Mouse (Mus musculus) gastrocnemius, postnatal 25 days (tissue): ENCODE data around the gene Bri3. TPM values are rescaled to one million over a fixed set of nuclear protein-coding genes. Genes with fewer than 3 reads are reported as not detected.
A peak's percentile ranks its signal among the peaks of the same experiment; 100 is the strongest.

Experiments used
- DNase-seq: peaks from one replicate; pipeline ENCODE4 v3.0.0; 2022
- total RNA-seq, 2 experiments: library from RNA; stranded (reverse); gene quantifications; 1 replicate in 1 of 2; 2 replicates in 1 of 2; pipeline ENCODE4 v1.2.3; 2021

The Bri3 gene
- total RNA-seq, 2 experiments from 2014 or later, result 36.0 to 43.5 TPM

DNA sequence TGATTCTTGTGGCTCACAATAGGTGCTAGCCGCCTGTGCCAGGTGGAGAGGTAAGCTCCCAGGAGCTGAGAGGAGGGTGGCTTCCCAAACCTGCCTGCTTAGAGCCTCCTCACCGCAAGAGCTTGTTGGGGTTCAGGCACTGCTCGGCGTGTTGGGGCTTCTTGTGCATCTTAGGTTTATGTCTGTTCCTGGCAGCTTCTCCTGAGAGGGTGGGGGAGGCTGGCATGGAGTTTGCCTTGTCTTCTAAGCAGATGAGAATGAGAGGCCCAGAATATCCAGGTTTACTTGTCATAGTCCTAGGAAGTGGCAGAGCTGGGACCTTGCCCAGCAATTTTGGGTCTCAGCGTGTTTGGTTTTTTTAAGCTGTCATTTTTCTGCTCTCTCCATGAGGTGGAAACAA is 17.6 kb downstream of the Bri3 start:
- no peak for DNase-seq

DNA sequence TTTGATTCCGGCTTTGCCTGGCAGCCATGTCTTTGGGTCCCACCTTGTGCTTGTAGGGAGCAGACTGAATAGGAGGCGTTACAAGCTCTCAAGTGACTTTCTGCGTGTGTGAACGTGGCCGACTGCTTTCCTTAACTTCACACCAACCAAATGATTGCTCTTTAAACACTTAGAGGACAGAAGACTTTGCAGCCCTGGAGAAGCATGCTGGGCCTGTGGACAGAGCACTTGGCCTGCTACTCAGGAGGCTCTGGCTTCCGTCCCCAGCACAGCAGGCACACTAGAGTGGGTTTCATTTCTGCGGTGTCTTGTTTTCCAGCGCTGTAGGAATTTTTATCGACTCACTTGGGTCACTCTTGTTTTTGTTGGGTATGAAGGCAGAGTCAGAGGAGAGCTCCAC is 18.8 kb downstream of the Bri3 start:
- DNase-seq, result no peak

DNA sequence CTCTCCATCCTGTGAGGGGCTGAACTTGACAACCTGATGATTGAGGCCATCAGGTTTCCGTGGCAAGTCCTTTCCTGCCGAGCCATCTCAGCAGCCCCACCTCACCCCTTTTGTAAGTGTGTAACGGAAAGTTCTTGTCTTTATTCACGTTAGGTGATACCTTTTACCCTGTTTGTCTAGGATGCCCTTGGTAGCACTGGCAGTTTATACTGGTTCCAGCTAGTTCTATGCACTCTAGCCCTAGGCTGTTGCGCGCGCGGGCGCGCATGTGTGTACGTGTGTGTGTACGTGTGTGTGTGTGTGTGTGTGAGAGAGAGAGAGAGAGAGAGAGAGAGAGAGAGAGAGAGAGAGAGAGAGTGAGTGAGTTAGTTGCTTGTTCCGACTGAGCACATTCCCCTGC is 19.3 kb downstream of the Bri3 start:
- no peak for DNase-seq

DNA sequence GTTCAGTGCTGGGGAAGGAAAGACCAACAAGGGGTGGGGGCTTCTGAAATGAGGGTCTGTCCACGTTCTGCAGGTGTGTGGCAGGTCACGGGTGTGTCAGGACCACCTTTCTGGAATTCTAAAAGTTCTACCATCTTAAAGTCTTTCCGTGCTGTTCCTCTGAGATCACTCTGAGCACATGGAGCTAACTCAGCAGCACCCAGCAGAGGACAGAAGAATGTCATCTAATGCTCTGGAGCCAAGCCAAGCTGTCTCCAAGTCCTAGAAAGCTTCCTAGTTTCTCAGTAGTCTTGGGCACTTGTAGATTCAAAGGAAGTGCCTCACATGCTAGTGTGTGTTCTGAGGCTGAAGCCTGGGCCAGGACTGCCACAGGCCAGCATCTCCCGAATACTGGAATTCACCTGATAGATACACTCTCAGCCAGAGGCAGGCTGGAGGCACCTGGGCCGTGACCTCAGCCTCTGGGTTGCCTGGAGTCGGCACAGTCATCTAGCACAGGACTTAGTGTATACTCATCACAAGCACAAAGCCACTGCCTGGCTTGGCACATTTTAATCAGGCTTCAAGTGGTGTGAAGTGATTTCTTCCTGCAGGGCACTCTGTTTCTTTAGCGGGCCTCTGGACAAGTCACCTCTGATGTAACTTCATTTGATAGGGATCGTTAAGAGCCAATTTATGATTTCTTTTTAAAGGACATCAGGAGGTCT is 23.5 kb downstream of the Bri3 start:
- peak; percentile 36 for DNase-seq

DNA sequence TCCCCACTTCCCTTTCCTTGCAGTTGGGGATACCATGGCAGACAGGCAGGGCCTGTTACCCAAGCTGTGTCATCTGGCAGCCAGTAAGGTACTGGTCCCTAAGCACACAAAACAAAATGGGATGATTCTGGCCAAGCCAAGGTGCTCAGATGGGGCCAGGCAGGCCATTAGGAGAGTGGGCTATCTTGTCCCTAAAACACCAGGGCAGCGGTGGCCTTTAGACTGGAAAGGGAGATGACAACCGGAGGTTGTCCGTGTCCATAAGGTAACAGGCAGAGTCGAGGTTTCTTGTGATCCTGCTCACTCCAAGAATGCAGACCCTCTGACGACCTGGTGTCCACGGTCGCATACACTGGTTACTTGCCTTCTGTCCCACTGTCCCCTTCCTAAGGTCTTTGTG is 25.7 kb downstream of the Bri3 start:
- no peak for DNase-seq

DNA sequence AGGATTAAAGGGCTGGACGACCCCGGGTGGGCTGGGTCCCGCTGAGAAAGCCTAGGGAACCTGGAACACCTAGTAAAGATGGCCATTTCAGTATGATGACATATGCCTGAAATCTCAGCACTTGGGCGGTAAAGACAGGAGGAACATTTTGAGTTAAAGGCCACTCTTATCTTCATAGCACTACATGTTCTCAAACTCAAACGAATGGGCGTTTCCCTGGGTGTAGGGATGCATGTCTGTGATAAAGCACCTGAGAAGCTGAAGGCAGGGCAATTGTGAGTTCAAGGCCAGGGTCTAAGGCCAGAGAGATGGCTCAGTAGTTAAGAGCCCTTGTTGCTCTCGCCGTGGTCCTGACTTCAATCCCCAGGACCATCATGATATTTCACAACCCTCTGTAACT is 26.2 kb downstream of the Bri3 start:
- DNase-seq, result no peak

DNA sequence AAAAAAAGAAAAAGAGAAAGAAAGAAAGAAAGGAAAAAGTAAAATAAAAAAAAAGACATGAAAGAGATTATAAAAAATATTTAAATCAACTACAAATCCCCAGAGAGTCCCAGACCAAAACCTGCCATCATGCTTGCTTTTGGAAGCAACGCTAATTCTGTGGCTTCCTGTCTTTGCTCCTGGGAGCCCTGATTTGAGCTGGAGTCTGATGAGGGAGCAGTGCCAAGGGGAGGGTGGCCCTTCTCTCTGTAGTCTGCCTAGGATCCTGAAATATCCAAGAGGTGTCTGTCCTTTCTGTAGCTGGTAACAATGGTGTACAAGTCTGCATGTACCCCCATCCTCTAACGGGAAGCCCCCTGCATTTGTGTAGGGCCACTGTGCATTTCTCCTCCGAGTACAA is 26.9 kb downstream of the Bri3 start:
- DNase-seq, result no peak

DNA sequence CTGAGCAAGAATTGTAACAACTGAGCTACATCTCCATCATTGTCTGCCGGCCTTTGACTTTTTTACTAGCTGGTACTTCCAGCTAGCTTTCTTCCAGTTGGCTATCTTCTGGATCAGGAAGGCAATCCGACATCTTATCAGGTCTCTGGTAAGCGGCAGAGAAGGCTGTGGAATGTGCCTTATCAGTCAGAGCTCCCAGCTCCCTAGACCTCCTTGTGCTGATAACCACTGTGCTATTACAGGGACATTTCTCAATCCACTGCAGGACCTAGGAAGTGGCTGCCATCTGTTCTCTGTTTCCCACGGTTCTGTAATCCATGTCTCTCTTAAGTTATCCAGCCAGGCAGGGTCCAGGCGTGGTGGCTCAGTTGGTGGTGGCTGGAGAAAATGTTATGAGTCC is 27.5 kb downstream of the Bri3 start:
- no peak for DNase-seq

DNA sequence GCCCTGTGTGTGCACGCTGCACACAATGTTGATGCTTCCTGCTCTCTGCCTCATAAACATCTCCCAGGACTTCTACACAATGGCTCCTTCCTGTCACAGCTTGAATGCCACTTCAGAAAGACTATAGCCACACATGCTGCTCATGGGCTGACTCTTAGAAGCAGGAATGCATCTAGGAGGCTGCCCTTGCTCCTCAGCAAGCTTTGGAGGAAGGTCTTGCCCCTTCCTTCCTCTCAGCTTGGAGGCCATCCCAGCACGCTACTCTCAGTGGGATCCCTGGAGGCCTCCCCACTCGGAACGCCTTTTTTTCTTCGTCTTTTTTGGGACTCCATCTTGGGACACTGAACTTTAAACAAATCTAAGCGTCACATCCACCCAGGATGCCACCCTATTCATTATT is 30.7 kb downstream of the Bri3 start:
- peak; percentile 26 for DNase-seq

DNA sequence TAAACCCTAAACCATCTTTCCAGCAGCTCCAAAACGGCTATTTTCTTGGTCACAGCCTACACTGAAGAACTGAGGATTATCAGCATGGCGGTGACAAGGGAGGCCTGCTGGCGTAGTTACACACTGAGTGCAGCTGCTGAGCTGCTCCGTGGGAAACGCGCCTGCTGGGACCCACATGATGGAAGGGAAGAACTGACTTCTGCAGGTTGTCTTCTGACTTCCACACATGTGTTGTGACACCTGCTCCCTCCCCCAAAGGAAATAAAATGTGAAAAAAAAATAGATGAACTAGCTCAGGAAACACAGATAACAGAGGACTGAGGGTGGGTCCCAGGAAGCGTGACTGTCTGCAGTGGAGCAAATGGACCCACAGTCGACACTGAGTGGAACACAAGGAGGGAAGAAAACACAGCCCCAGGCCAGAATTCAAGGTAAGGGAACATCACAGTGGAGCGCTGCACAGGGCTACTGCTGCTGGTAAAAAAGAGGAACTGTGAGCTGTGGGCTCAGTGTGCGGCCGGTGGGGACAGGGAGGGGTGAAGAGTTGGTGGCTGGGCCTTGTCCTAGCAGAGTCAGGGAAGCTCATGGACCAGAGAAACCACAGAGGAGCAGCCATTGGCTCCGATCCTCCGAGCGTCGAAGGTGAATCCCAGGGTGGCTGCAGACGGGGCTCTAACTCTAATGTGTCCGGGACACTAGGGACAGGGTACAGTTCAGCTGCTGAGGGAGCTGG is 32.8 kb downstream of the Bri3 start:
- DNase-seq, result no peak

DNA sequence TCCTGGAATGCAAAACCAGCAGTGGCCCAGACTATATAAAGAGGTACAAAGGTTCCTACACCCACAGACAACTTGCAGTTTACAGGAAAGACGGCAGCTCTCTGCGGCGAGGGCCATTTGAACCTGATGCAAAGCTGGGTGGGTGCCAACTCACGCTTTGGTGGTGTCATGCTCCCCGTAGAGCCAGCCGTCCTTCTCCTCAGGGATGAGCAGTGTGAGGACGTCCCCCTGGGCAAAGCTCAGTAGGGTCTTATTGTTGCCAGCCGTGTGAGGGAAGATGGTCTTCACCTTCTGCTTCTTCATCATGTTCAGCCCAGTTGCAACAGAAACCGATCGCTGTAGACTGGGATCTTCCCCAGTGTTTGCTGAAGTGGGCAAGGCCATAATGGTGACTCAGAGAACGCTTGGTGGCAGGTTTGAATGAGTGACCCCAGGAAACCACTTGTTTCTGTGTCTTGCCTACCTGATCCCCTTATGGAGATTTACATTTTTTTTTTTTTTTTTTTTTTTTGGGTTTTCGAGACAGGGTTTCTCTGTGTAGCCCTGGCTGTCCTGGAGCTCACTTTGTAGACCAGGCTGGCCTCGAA is 34.2 kb downstream of the Bri3 start:
- no peak for DNase-seq

DNA sequence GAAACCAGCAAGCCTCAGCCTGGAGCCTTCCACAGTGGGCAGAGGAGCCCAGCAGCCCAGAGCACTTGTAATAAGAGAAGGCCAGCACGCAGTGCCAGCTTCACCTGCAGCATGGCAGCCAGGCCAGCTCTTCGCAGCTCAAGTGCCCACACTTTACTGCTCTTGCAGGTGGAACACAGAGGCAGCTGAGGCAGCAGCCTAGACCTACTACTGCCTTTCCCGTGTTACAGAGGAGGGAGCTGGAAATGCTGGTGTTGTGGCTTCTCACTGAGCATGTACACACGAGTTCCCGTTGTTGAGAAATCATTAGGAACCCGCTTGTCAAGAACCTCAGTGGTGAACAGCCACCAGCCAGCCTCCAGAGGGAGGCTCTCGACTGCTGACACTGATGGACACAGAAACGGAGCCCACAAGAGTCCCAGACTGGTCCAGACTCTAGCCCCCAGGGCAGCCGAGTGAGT is 34.9 kb downstream of the Bri3 start:
- DNase-seq, result no peak

DNA sequence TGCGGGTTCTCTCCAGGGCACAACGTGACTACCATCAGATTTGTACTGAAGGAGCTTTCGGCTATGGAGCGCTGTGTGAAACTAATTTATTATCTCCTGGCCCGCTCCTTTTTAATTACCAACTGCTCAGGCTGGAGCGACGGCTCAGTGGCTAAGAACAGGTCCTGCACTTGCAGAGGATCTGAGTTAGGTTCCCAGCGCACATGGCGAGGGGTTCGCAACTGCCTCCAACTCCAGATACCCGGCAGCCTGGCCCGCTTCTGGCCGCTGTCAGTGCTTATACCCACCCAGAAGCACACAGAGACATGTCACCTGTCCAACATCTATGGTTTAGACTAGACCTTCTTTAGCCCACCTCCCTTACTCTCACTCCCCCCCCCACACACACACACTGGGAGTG is 35.7 kb downstream of the Bri3 start:
- DNase-seq, result no peak

DNA sequence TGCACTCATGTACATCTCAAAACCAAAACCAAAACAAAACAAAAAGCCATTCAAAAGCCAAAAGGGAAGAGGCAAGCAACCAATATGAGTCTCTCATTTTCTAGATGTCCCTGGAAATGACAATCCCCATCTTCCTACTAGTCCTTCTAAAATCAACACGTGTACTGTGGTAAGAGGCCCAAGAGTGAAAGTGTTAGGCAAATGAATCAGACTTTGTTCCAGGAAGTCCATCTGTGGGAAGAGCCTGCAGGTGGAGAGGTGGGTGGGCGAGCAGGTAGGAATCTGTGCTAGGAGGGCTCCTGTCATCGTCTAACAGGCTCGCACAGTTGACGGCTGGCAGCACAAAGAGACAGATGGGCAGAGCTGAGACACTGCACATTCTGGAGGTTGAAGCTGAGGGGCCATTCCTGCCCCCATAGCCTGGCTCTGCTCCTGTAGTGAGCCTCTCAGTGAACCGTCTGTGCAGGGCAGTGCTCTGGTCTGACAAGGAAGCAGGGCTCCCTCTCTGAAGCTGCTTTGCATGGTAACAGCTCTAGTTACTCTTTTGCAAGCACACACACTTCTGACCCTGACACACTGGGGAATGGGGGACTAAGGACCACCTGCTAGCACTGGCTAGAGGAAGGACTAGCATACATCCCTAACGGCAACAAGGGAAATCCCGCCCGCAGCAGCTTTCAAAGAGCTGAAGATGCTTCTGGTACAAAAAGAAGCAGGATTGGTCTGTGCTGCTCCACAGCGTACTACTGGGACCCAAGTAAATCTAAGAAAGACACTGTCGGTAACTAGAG is 38.4 kb downstream of the Bri3 start:
- no peak for DNase-seq

DNA sequence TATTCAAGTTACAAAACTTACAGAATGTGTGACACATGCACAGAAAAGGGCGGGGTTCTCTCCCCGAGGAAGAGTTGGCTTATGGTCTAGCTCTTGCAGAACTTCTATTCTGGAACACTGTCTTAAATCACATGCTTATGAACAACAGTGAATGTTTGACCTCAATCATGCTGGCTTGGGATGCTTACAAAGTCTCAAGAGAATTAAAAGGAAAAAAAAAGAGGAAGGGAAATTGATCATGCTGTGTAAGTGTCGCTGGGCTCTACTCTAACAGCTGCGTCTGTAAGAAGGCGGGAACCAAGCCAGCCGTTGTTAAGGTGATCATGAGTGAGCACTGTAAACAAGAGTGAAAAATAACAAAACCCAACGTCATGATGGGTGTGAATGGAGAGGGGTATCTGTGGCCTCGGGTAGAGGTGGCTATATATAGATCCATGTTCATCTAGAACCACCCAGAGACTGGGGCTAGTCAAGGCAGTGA is 39.4 kb downstream of the Bri3 start:
- no peak for DNase-seq

DNA sequence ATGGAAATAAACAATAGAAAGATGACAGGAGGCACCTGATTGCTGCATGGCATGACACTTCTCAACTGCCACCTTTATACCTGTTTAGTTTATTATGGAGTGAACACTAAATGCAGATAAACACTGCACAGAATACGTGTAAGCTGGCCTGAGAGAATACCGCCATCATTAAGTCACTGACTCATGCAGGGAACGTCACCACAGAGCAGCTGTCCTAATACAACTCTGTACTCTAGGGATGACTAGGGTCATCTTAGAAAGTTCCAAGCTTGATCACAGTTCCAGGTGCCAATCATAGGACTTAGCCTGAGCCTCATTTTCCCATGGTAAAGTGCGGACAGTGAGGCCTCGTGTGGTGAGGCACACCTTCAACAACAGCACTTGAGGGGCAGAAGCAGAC is 40.4 kb downstream of the Bri3 start:
- DNase-seq, result no peak

DNA sequence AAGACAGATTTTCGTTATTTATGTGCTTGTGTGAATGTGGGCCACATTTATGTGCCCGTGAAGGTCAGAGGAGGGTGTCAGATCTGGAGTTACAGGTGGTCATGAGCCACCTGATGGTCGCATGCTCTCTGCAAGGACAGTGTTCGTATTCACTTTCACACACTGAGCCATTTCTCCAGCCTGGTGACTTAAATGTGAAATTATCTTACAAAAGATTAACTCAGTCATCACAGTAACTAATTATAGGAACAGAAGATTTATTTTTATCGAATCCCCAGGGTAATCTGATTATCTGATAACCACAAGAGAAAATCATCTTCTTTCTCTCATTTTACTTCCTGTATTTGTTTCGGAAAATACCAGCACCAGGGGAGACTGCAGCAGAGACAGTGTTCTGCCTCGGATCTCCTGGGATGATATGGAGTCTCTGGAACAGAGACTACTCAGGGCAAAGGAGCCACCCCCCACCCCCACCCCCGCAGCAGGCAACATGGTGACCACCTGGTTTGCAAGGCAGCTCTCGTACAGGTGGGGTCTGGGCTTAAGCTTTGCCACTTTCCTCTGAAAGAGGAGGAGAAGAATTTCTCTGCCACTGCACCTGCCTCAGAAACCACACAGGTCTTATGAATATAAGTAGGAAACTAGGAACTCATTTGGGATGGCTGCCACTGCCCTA is 42.5 kb downstream of the Bri3 start:
- no peak for DNase-seq

DNA sequence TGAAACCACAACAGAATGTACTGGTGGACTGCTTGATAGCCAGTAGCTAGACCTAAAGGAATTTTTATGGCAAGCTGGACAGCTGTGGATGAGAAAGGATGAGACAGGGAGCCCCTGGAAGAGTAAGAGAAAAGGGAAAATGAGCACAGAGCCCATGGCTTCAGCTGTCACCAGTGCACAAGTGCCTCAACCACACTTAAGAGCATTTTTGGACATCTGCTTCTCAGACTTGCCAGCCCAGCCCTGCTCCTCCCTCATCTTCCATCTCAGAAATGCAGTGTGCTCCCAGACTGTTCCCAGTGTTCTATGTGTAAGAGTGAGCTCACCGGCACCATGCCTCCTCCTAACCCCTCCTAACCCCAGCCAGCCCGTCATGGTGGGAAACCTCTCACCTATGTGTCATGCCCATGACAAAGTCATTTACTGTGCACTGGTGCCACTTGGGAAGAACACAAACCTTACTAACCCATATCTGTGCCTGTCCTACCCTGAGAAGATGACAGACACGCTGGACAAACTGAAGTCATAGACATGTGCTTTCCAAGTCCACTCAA is 43.1 kb downstream of the Bri3 start:
- DNase-seq, result no peak

DNA sequence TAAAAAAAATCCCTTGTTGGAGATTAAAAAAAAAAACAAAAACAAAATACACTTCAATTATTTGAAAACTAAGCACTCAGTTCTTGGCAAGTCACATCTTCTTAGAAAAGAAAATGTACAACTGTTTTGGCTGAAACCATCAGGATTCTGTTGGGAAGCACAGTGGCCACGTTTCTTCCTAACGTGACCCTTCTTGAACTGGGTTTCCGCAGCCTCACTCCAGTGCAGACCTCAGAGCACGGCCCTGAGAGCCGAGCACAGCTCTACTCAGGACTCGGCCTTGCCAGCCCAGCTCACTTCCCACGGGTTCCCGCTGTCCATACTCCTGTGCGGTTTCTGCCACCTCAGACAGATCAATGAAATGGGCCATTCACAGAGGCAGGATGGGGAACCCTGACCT is 44.2 kb downstream of the Bri3 start:
- DNase-seq, result no peak

DNA sequence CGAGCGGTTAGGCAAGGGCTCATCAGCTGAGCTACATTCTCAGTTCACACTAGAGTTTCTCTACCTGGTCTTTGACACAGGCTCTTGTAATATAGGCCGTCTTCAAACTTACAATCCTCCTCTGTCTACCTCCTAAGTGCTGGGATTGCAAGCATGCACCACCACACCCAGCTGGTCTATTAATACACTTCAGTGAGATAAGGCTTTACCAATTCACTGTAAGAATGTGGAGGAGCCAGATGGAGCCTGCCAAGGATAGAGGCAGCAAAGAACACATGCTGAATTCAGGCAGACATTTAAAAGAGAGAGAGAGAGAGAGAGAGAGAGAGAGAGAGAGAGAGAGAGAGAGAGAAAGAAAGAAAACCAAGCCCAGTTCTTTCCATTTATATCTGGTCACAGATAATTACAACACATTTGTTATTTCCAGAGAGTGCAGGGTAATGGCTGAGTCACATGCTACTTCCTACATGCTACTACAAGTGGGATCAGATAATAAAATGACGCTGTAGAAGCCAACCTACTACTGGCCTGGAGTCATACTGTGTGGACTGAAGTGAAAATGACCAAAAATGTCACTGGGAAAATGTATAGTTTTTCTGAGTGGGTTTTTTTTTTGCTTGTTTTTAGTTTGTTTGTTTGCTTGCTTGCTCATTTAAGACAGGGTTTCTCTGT is 45.7 kb downstream of the Bri3 start:
- DNase-seq, result no peak

DNA sequence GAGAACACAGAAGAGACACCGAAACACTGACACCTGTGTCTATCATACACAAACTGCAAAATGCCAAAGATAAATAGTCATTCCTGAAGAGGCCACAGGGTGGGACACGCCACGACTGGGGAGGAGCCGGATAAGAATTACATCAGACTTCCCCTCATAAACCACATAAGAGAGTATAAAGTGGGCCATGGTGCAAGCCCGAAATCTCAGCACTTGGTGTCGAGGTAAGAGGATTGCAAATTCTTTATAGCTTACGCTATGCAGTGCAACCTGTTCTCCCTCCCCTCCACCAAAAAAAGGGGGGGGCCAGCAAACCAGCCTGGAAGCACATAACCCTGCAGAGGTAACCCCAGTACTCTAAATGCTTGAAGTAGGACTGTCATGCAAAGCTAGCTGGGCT is 50.7 kb downstream of the Bri3 start:
- DNase-seq, result no peak
